Mouse (Mus musculus) liver, embryonic 16.5 days (tissue): ENCODE measurements around the gene Adamtsl3. TPM values are rescaled to one million over a fixed set of nuclear protein-coding genes. Genes with fewer than 3 reads are reported as not detected.

Experiments used
- ATAC-seq: fragments of 200-750 bp; cut with Nextera tagmentation; 2 replicates; pipeline ENCODE4 v1.8.0; 2017; ENCODE audit warnings: low read depth, mild to moderate bottlenecking, moderate number of reproducible peaks, moderate library complexity
- H3K27ac ChIP-seq: fragments of 300-500 bp; sonication (generic); 2 replicates; pipeline ENCODE4 v1.5.1; 2014; ENCODE audit warnings: mild to moderate bottlenecking, low read length
- H3K27me3 ChIP-seq: fragments of 300-500 bp; sonication (generic); 2 replicates; pipeline ENCODE4 v1.6.1; 2014; ENCODE audit warnings: low read depth, low read length, mixed read lengths; ENCODE audit not compliant: control insufficient read depth, insufficient read depth
- H3K36me3 ChIP-seq: fragments of 300-500 bp; sonication (generic); 2 replicates; pipeline ENCODE4 v1.6.1; 2014; ENCODE audit warnings: mild to moderate bottlenecking; ENCODE audit not compliant: control insufficient read depth, insufficient read depth
- H3K4me1 ChIP-seq: fragments of 300-500 bp; sonication (generic); 2 replicates; pipeline ENCODE4 v1.6.1; 2014; ENCODE audit warnings: low read depth, low read length, mixed read lengths; ENCODE audit not compliant: control insufficient read depth
- H3K4me2 ChIP-seq: fragments of 300-500 bp; sonication (generic); 2 replicates; pipeline ENCODE4 v1.6.1; 2014; ENCODE audit warnings: low read depth, low read length, mixed read lengths
- H3K4me3 ChIP-seq: fragments of 300-500 bp; sonication (generic); 2 replicates; pipeline ENCODE4 v1.5.1; 2014; ENCODE audit warnings: low read depth, mild to moderate bottlenecking, low read length
- H3K9ac ChIP-seq: fragments of 300-500 bp; sonication (generic); 2 replicates; pipeline ENCODE4 v1.6.1; 2014; ENCODE audit warnings: low read depth, low read length
- H3K9me3 ChIP-seq: fragments of 300-500 bp; sonication (generic); replicated peaks from 2 replicates; pipeline ENCODE4 v1.6.1; 2016; ENCODE audit warnings: low read length; ENCODE audit not compliant: control insufficient read depth
- WGBS: fragments of 180-500 bp; shearing (Covaris S2); extraction: QIAGEN DNeasy Blood & Tissue Kit; methylation state at CpG from one replicate; pipeline ENCODE4 v1.1.7; 2014; ENCODE audit not compliant: insufficient replicate concordance; 5-methylcytosine and 5-hydroxymethylcytosine counted together
- polyA plus RNA-seq: library from polyadenylated mRNA; unstranded; fragments of >200 nt; fragmentation: Nextera tagmentation; extraction: Ambion mirVana; gene quantifications from 2 replicates; pipeline ENCODE4 v1.2.1, GENCODE M21; 2015

The Adamtsl3 gene
- polyA plus RNA-seq, 1 experiment from 2014 or later, result 0.17 TPM

DNA sequence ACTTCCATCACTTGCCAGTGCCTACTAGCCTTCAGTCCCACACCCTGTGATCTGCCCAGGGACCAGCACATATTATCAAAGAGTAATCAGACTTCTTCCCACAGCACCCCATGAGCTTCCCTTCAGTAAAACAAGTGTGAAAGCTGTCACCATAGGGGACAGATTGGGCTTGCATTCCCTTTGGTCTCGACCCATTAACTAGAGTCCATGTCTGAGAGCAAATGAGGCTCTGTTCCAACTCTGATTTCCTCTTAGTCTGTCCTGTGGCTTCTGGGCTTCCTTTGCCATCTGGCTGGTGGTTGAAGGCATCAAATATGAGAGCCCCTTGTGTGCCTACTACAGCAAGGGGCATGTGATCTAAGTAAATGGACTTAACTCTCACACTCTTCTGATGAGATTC is 237.5 kb downstream of the Adamtsl3 start:
- Histone ChIP-seq H3K9me3 (no peaks in the 10 kb centered on the region), H3K36me3 (no peaks in the 10 kb centered on the region), H3K27ac (no peak overlapping the region), H3K4me2 (no peak overlapping the region), H3K27me3 (no peaks in the 10 kb centered on the region), H3K4me3 (no peak overlapping the region), H3K4me1 (no peaks in the 10 kb centered on the region), H3K9ac (no peak overlapping the region)
- WGBS, result 31% methylated on average over 1 of the region's 1 CpGs
- no peak for ATAC-seq

DNA sequence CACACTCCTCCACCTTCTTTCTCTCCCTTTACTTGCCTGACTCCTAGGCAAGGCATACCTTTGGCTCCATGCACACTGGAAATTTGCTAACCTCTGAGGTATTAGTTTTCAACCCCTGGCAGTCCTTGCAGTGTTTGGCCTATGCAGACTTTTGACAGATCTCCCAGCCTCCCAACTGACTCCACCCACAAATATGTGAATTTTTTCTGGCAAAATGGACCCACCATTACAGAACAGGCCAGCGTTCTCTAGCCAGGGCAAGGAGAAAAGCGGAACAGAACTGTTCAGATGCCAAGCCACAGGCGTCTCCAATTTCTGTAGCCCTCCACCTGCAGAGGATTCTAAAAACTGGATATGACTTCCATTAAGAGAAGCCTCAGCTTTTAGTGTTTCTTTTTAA is 244.5 kb downstream of the Adamtsl3 start:
- H3K27ac ChIP-seq, result no peak overlapping the region
- WGBS, result 54% methylated on average over 3 of the region's 3 CpGs
- ATAC-seq, result no peak
- H3K36me3 ChIP-seq, result no peaks in the 10 kb centered on the region
- no peak overlapping the region for H3K4me3 ChIP-seq
- H3K4me1 ChIP-seq, result no peaks in the 10 kb centered on the region
- H3K9me3 ChIP-seq, result no peaks in the 10 kb centered on the region
- H3K27me3 ChIP-seq, result no peaks in the 10 kb centered on the region
- no peak overlapping the region for H3K9ac ChIP-seq
- H3K4me2 ChIP-seq, result no peak overlapping the region

DNA sequence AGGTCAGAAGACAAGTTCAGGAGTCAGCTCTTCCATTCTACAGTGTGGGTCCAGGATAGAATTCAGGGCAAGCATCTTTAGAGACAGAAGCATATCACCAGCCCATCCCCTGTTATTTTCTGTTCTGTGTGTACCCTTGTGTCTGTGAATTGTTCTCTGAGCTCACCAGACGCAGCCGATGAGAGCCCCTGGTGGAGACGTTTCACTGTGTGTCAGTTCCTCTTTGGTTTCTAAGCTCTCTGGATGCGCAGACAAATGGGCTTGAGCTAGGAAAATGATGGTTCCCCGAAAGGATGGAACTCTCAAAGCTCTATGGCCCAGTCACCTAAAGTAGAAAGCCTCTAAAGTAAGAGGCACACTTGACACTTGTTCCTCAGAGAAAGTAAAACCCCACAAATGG is 246.3 kb downstream of the Adamtsl3 start:
- Histone ChIP-seq H3K9me3 (no peaks in the 10 kb centered on the region), H3K4me3 (no peak overlapping the region), H3K27me3 (no peaks in the 10 kb centered on the region), H3K4me1 (no peaks in the 10 kb centered on the region), H3K27ac (no peak overlapping the region), H3K4me2 (no peak overlapping the region), H3K36me3 (no peaks in the 10 kb centered on the region), H3K9ac (no peak overlapping the region)
- no peak for ATAC-seq
- 18% methylated on average over 5 of the region's 5 CpGs for WGBS

DNA sequence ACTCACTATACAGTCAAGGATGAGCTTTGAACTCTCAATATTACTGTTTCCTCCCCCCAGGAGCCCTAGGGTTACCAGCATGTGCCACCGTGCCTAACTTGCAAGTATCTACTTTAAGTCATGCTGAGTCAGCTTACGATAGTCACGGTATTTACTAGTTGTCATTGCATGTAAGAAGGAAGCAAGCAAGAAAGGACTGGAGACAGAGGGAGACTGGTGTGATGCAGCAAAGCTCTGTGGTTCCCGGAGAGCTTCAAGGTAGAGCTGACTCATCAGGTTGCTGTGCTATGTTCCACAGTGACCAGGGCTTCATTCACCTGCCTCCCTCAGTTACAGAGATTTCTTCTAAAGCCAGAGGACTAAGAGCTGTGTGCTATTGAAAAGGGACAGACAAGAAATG is 247.0 kb downstream of the Adamtsl3 start:
- ATAC-seq, result no peak
- Histone ChIP-seq H3K4me2 (no peak overlapping the region), H3K4me1 (no peaks in the 10 kb centered on the region), H3K27me3 (no peaks in the 10 kb centered on the region), H3K9me3 (no peaks in the 10 kb centered on the region), H3K4me3 (no peak overlapping the region), H3K36me3 (no peaks in the 10 kb centered on the region), H3K9ac (no peak overlapping the region), H3K27ac (no peak overlapping the region)
- 49% methylated on average over 4 of the region's 4 CpGs for WGBS

DNA sequence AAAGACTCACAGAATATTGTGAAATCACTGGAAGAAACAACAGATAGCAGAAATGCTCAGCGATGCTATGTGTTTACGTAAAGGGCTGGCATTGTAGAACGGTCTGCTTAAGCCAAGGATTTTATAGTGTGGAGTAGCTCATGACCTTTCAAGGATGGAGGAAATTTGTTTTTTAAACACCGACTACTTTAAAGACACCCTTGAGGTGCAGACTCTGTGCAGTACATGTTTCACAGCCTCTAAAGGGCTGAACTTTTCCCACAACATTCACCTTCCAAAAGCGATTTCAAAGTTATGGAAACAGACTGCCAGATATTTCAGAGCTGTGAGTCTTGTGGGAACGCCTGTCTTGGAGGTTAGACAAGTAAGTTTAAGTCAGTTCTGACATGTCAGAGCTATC is 255.4 kb downstream of the Adamtsl3 start:
- 59% methylated on average over 6 of the region's 6 CpGs for WGBS
- Histone ChIP-seq H3K9ac (no peak overlapping the region), H3K4me3 (no peak overlapping the region), H3K4me1 (no peaks in the 10 kb centered on the region), H3K27me3 (no peaks in the 10 kb centered on the region), H3K27ac (no peak overlapping the region), H3K36me3 (no peaks in the 10 kb centered on the region), H3K4me2 (no peak overlapping the region), H3K9me3 (no peaks in the 10 kb centered on the region)
- no peak for ATAC-seq

DNA sequence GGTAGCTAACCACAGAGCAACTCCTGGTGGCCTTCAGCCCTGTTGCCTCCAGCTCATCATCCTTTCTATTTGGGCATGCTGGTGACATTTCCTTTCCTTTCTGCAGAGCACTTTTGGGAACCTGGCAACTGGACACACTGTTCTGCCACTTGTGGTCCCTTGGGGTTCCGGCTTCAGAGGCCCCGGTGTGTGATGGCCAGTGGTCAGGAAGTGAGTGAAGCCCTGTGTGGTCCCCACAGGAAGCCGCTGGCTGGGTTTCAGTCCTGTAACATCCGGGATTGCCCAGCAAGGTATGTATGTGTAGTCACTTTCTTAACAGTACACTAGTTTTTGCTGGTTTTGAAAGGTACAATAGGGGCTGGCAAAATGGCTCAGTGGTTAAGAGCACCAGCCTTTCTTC is 266.5 kb downstream of the Adamtsl3 start:
- 14% methylated on average over 4 of the region's 4 CpGs for WGBS
- no peak overlapping the region for H3K27ac ChIP-seq

DNA sequence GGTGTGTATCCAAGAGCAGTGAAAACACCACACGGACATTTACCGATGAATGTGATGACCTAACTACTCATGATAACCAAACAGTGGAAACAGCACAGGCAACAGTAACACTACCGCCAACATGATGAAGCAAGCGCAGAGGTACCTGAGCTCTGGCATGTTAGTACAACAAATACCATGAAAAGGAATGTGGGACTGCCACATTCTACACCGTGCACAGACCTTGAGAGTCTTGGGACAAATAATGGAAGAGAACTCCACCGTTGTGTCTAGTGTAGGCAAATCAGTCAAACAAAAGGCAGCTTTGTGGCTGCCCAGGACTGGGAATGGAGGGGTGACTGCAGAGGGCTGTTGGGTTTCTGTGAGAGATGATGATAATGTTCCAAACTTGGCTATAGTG is 269.9 kb downstream of the Adamtsl3 start:
- Histone ChIP-seq H3K4me2 (no peak overlapping the region), H3K27me3 (no peaks in the 10 kb centered on the region), H3K4me1 (no peaks in the 10 kb centered on the region), H3K36me3 (no peaks in the 10 kb centered on the region), H3K9ac (no peak overlapping the region), H3K27ac (no peak overlapping the region), H3K9me3 (no peaks in the 10 kb centered on the region), H3K4me3 (no peak overlapping the region)
- WGBS, result 71% methylated on average over 6 of the region's 6 CpGs
- no peak for ATAC-seq

More for the DNA sequence above, 266.5 kb downstream of the Adamtsl3 start:
- Histone ChIP-seq H3K4me1 (no peaks in the 10 kb centered on the region), H3K4me3 (no peak overlapping the region), H3K9ac (no peak overlapping the region), H3K27me3 (no peaks in the 10 kb centered on the region), H3K4me2 (no peak overlapping the region), H3K36me3 (no peaks in the 10 kb centered on the region), H3K9me3 (no peaks in the 10 kb centered on the region)
- peak; percentile 63 for ATAC-seq

DNA sequence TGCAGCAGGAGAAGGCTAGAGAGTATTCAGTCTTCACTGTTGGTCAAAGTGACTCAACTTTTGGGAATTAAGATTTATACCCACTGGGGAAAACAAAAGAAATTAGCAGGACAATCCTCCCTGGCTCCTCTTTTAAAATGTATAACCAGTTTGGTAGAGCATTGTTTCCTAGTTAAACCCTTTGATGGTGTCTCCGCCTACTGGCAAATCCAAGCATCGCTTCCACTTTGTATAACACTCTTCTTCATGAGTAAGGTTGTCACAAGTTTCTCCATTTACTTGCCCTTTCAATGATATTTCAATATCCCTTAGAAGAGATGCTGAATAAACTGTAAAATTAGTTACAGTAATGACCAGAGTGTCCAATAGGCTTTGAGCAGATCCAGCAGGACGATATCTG is 274.1 kb downstream of the Adamtsl3 start:
- ATAC-seq, result no peak
- Histone ChIP-seq H3K36me3 (no peaks in the 10 kb centered on the region), H3K27ac (no peak overlapping the region), H3K4me3 (no peak overlapping the region), H3K4me2 (no peak overlapping the region), H3K9me3 (no peaks in the 10 kb centered on the region), H3K27me3 (no peaks in the 10 kb centered on the region), H3K4me1 (no peaks in the 10 kb centered on the region), H3K9ac (no peak overlapping the region)
- 44% methylated on average over 3 of the region's 3 CpGs for whole genome bisulfite sequencing

DNA sequence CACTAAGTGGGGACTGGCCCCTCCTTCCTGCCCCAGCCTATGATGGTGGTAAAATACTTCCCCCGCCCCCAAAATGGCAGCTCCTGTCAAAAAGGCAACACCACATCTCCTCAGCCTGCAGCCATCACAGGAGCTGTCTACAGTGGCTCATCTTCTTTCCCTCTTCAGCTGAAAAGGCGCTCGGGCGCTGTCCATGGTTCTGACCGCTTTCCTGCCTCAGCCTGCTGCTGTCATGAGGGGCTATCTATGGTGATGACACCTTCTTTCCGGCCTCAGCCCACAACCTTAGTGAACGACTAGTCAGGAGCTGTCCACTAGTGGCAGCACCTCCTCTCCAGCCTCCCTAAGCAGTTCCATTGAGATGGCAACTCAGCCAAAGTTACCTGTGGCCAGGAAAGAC is 289.8 kb downstream of the Adamtsl3 start:
- no peak overlapping the region for H3K27ac ChIP-seq
- ATAC-seq, result no peak
- H3K27me3 ChIP-seq, result no peaks in the 10 kb centered on the region
- 8% methylated on average over 7 of the region's 7 CpGs for WGBS
- no peaks in the 10 kb centered on the region for H3K9me3 ChIP-seq
- no peak overlapping the region for H3K9ac ChIP-seq
- no peaks in the 10 kb centered on the region for H3K4me1 ChIP-seq
- H3K36me3 ChIP-seq, result no peaks in the 10 kb centered on the region
- no peak overlapping the region for H3K4me3 ChIP-seq
- no peak overlapping the region for H3K4me2 ChIP-seq

DNA sequence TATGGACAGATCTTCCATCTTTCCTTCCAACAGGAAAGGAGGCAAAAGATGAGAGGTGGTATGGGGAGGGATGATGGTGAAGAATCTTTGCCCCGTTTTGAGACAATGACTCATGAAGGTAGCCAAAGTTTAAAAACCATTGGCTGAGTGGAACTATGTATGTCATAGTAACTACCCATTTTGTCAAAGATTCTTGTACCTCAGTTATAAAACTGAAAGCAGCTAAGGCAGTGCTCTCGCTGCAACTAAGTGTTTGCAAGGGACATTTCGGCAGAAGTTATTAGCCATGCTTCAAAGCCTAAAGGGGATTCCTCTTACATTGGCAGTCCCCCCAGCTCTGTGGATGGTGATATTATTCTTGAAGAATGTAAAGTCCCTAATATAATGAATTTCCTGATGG is 311.7 kb downstream of the Adamtsl3 start:
- no peak overlapping the region for H3K27ac ChIP-seq
- no peak for ATAC-seq
- H3K4me1 ChIP-seq, result peaks cover 4% of the 10 kb centered on the region; the same call in 1 of the 2 replicates
- 69% methylated on average over 3 of the region's 3 CpGs for WGBS
- H3K36me3 ChIP-seq, result no peaks in the 10 kb centered on the region
- H3K4me3 ChIP-seq, result no peak overlapping the region
- no peaks in the 10 kb centered on the region for H3K27me3 ChIP-seq
- H3K4me2 ChIP-seq, result no peak overlapping the region
- no peaks in the 10 kb centered on the region for H3K9me3 ChIP-seq
- no peak overlapping the region for H3K9ac ChIP-seq
